Mouse (Mus musculus) brain, embryonic 14.5 days (tissue): ENCODE data around the gene Gm20422. TPM values are rescaled to one million over a fixed set of nuclear protein-coding genes. Genes with fewer than 3 reads are reported as not detected.

ENCODE experiments used
- DNase-seq: peaks from one replicate; pipeline ENCODE4 v3.0.0-alpha.2; 2011; ENCODE audit warnings: low read depth
- CTCF ChIP-seq: fragments of 200-500 bp; IDR thresholded peaks from 2 replicates; pipeline ENCODE4 v1.5.1; 2012; ENCODE audit warnings: inconsistent platforms, mild to moderate bottlenecking, moderate library complexity, borderline replicate concordance; ENCODE audit not compliant: insufficient read depth, insufficient read length; ENCODE audit errors: extremely low read depth
- POLR2A ChIP-seq: fragments of 200-500 bp; IDR thresholded peaks from 2 replicates; pipeline ENCODE4 v1.6.1; 2012; ENCODE audit warnings: mild to moderate bottlenecking, inconsistent platforms, borderline replicate concordance; ENCODE audit not compliant: poor library complexity, insufficient read depth, insufficient read length, severe bottlenecking; ENCODE audit errors: extremely low read depth
- polyA plus RNA-seq: library from polyadenylated mRNA; depleted of rRNA; stranded (reverse); fragments of >200 nt; gene quantifications from 2 replicates; pipeline ENCODE4 v1.2.3, GENCODE M21; 2012

Gm20422 gene
- polyA plus RNA-seq, 1 experiment: 1.4 TPM

- TF ChIP-seq CTCF (no peak), POLR2A (no peak)
- DNase-seq: no peak
Measured at GRCm38 (mm10) chr8:69793666-69794065, 19.0 kb upstream of the Gm20422 start.

GRCm38 (mm10) chr8:69791415-69792068 is 16.9 kb upstream of the Gm20422 start:
- DNase-seq: peak; percentile 49
- no peak for TF ChIP-seq CTCF
- no peak for TF ChIP-seq POLR2A

DNA sequence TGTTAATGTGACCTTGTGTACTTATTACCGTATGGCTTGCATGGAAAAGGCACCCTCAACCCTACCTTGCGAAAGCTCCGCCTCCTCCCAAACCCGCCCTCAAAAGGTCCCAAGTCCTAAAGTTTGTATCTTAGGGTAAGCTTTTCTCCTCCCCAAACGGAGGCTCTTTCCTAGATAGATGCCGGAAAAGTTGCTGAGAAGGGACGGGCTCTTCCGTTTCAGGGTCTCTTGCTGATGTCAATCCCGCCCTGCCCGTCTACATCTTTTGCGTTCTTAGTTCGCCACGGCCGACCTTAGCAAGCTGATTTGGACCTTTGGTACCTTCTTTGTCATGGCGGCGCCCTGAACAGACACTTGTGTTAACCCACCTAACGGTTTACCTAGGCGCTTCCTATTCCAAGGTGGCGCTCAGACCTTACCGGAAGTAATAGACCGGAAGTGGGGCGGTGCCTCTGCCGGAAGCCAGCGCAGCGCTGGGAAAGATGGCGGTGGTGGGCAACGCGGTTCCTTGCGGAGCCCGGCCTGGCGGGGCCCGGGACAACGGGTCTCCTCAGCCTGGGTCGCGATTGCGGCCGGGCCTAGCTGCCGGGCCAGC is 16.2 kb upstream of the Gm20422 start, which contains the start of the genes Atp13a1 and Zfp866:
Atp13a1 (plus strand) TSS at position 391 of the 595 bp plus-strand sequence.
Zfp866 (minus strand) TSS at position 406 of the 595 bp plus-strand sequence.
- no peak for TF ChIP-seq CTCF
- peak; percentile 90 for TF ChIP-seq POLR2A

GRCm38 (mm10) chr8:69790364-69790763 is 15.7 kb upstream of the Gm20422 start:
- peak; percentile 43 for DNase-seq

More for the DNA sequence above, 16.2 kb upstream of the Gm20422 start, which contains the start of the genes Atp13a1 and Zfp866:
- DNase-seq: peak; percentile 95

GRCm38 (mm10) chr8:69789731-69790130 is 15.0 kb upstream of the Gm20422 start:
- TF ChIP-seq POLR2A (no peak), CTCF (no peak)
- DNase-seq: no peak

More at GRCm38 (mm10) chr8:69790364-69790763, 15.7 kb upstream of the Gm20422 start:
- TF ChIP-seq CTCF (no peak), POLR2A (no peak)

DNA sequence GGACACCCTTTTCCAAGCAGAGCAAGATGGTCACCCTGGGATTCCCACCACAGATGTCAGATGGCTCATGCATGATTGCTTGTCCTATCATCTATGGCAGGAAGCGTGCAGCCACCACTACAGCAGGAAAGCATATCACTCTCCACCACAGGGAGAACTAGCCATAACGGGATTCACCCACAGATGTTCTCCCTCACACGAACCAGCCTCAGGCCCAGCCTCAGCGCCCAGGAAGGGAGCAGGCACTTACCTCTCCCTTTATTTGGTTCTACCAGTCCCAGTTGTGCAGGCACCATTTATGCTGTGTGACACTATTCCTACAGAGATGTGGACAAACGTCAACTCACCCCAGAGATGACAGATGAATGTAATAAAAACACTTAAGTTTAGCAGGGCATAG is 14.4 kb upstream of the Gm20422 start:
- no peak for TF ChIP-seq CTCF
- no peak for TF ChIP-seq POLR2A
- no peak for DNase-seq

GRCm38 (mm10) chr8:69777111-69777510 is 2.4 kb upstream of the Gm20422 start:
- TF ChIP-seq CTCF (no peak), POLR2A (no peak)
- no peak for DNase-seq

DNA sequence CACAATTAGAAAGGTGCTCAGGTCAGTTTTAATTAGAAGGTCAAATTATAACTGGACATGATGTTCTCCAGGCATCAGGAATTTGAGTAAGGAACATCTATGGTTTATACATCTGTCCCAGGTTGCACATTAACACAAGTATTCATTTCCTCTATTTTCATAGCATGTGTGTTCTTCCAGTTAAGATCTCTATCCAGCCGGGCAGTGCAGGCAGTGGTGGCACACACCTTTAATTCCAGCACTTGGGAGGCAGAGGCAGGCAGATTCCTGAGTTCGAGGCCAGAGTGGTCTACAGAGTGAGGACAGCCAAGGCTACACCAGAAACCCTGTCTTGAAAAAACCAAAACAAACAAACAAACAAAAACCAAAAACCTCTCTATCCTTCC is 456 bp upstream of the Gm20422 start:
- TF ChIP-seq POLR2A (no peak), CTCF (no peak)
- no peak for DNase-seq

DNA sequence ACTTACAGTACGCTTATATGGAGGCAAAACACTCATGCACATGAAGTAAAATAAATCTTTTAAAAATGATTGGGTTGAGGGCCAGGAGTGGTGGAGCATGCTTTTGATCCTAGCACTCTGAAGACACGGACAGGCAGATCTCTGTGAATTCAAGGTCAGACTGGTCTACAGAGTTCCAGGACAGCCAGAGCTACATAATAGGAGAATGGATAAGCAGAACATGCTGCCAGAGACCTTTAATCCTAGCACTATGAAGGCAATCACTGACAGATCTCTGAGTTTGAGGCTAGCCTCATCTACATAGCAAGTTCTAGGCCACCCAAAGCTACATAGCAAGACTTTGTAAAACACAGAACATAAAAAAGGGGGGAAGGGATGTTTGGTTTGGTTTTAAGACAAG is 2.6 kb downstream of the Gm20422 start:
- no peak for DNase-seq
- TF ChIP-seq POLR2A (no peak), CTCF (no peak)

- TF ChIP-seq CTCF (no peak), POLR2A (no peak)
- no peak for DNase-seq
Measured at GRCm38 (mm10) chr8:69771221-69771620, 3.5 kb downstream of the Gm20422 start.

- TF ChIP-seq CTCF (no peak), POLR2A (no peak)
- no peak for DNase-seq
Measured at GRCm38 (mm10) chr8:69761814-69762445, 12.8 kb downstream of the Gm20422 start.
